Mouse (Mus musculus) left cerebral cortex, postnatal 25 days (tissue): ENCODE measurements at regions not wholly inside any gene's neighbourhood (a gene's known extent, or its start where the extent isn't known, plus 50 kb on each side); places are given as distances from the start of the nearest gene placed in this dataset.

Experiments
- DNase-seq, 2 experiments: peaks; one replicate each; pipeline ENCODE4 v3.0.0; 2022; ENCODE audit warnings: low spot score in 2 of 2, mixed read lengths in 1 of 2
- intact Hi-C: fragments of 180-260 bp; cut with DNase I; formaldehyde crosslinking; loops from one replicate; pipeline ENCODE4 v1.15.1; 2025

DNA sequence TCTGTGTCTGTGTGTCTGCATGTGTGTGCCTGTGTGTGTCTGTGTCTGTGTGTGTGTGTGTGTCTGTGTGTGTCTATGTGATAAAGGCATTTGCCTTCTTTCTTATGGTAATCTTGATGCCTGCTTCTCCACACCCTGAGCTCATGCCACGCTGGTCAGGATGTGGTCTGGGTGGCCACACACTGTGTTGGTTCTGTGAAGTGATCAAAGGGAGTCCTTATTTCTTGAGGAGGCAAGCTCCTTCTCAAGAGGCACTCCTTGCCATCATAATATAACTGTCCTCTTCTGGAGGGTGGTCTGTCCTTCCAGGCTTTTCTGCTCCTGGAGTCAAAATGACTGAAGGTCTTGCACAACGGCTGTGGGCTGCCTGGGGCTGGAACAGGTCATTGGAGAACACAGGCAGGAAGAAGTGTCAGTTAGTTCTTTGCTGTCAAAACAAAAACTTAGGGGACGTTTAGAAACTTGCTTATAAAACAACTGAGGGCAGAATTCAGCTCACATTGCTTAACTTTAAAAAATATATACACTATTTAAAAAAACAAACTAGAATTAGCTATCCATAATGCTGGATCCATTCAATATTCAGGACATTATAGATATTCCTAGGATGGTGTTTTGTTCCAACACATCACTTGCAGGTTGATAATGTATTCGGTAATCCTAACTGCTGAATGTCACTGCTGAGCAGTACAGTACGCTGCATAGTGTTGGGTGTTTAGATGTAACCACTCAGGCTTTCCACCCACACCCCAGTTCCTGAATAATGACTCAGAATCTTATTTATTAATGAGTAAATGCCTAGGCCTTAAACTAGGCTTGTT, 50.3 kb upstream of the Lta4h start:
- intact Hi-C loops, result no loop called here
- no peak for DNase-seq
